Mouse (Mus musculus) kidney, embryonic 16.5 days (tissue): ENCODE results near the gene Adcyap1r1. TPM values are rescaled to one million over a fixed set of nuclear protein-coding genes. Genes with fewer than 3 reads are reported as not detected.

Source experiments
- ATAC-seq: fragments of 200-750 bp; cut with Nextera tagmentation; 2 replicates; pipeline ENCODE4 v1.8.0; 2017; ENCODE audit warnings: moderate TSS enrichment; ENCODE audit not compliant: low FRiP score, low TSS enrichment
- H3K27ac ChIP-seq: fragments of 300-500 bp; sonication (generic); 2 replicates; pipeline ENCODE4 v1.5.1; 2014; ENCODE audit warnings: low read length
- H3K27me3 ChIP-seq: fragments of 300-500 bp; sonication (generic); 2 replicates; pipeline ENCODE4 v1.6.1; 2014; ENCODE audit warnings: low read length, control low read depth, mixed read lengths; ENCODE audit not compliant: insufficient read depth
- H3K36me3 ChIP-seq: fragments of 300-500 bp; sonication (generic); 2 replicates; pipeline ENCODE4 v1.6.1; 2014; ENCODE audit warnings: low read length, control low read depth, mixed read lengths; ENCODE audit not compliant: insufficient read depth
- H3K4me1 ChIP-seq: fragments of 300-500 bp; sonication (generic); 2 replicates; pipeline ENCODE4 v1.6.1; 2014; ENCODE audit warnings: low read length, control low read depth, mixed read lengths; ENCODE audit not compliant: insufficient read depth
- H3K4me2 ChIP-seq: fragments of 300-500 bp; sonication (generic); replicated peaks from 2 replicates; pipeline ENCODE4 v1.6.1; 2014; ENCODE audit warnings: low read depth, low read length
- H3K4me3 ChIP-seq: fragments of 300-500 bp; sonication (generic); 2 replicates; pipeline ENCODE4 v1.5.1; 2014; ENCODE audit warnings: mild to moderate bottlenecking, low read length
- H3K9ac ChIP-seq: fragments of 300-500 bp; sonication (generic); replicated peaks from 2 replicates; pipeline ENCODE4 v1.6.1; 2014; ENCODE audit warnings: low read length
- H3K9me3 ChIP-seq: fragments of 300-500 bp; sonication (generic); 2 replicates; pipeline ENCODE4 v1.6.1; 2016; ENCODE audit warnings: low read length, control low read depth
- WGBS: fragments of 180-500 bp; shearing (Covaris S2); extraction: QIAGEN DNeasy Blood & Tissue Kit; methylation state at CpG from one replicate; pipeline ENCODE4 v1.1.7; 2014; 5-methylcytosine and 5-hydroxymethylcytosine counted together
- polyA plus RNA-seq: library from polyadenylated mRNA; unstranded; fragments of >200 nt; fragmentation: Nextera tagmentation; extraction: Ambion mirVana; gene quantifications from 2 replicates; pipeline ENCODE4 v1.2.1, GENCODE M21; 2015

The Adcyap1r1 gene
- polyA plus RNA-seq, 1 experiment from 2014 or later, result 2.5 TPM

- H3K27ac ChIP-seq, result no peak overlapping the region
- no peak overlapping the region for H3K4me3 ChIP-seq
- 50% methylated on average over 4 of the region's 4 CpGs for WGBS
- no peak for ATAC-seq
- no peaks in the 10 kb centered on the region for H3K9me3 ChIP-seq
- no peaks in the 10 kb centered on the region for H3K36me3 ChIP-seq
- H3K4me1 ChIP-seq, result 0 out of 2 replicates have a peak, but pooled peaks cover 2% of the 10 kb centered on the region
- no peaks in the 10 kb centered on the region for H3K27me3 ChIP-seq
- no peak overlapping the region for H3K4me2 ChIP-seq
- H3K9ac ChIP-seq, result no peak overlapping the region
Observed at GRCm38 (mm10) chr6:55484224-55484623, 32.4 kb downstream of the Adcyap1r1 start.

- H3K27me3 ChIP-seq, result no peaks in the 10 kb centered on the region
- no peak for ATAC-seq
- no peaks in the 10 kb centered on the region for H3K9me3 ChIP-seq
- H3K4me2 ChIP-seq, result no peak overlapping the region
- H3K36me3 ChIP-seq, result no peaks in the 10 kb centered on the region
- no peak overlapping the region for H3K9ac ChIP-seq
- no peak overlapping the region for H3K4me3 ChIP-seq
- no peak overlapping the region for H3K27ac ChIP-seq
- WGBS, result 71% methylated on average over 4 of the region's 4 CpGs
- 0 out of 2 replicates have a peak, but pooled peaks cover 2% of the 10 kb centered on the region for H3K4me1 ChIP-seq
Observed at GRCm38 (mm10) chr6:55485216-55485615, 33.4 kb downstream of the Adcyap1r1 start.

- no peak overlapping the region for H3K4me3 ChIP-seq
- H3K9ac ChIP-seq, result no peak overlapping the region
- no peak overlapping the region for H3K4me2 ChIP-seq
- H3K9me3 ChIP-seq, result no peaks in the 10 kb centered on the region
- H3K36me3 ChIP-seq, result no peaks in the 10 kb centered on the region
- no peak overlapping the region for H3K27ac ChIP-seq
- no peaks in the 10 kb centered on the region for H3K27me3 ChIP-seq
- peak; percentile 67; the same call in 1 of the 2 replicates for ATAC-seq
- 0 out of 2 replicates have a peak, but pooled peaks cover 2% of the 10 kb centered on the region for H3K4me1 ChIP-seq
- WGBS, result 52% methylated on average over 6 of the region's 6 CpGs
Observed at GRCm38 (mm10) chr6:55487726-55488125, 35.9 kb downstream of the Adcyap1r1 start.

- WGBS, result 88% methylated on average over 4 of the region's 4 CpGs
- H3K27ac ChIP-seq, result no peak overlapping the region
- no peak for ATAC-seq
- no peaks in the 10 kb centered on the region for H3K27me3 ChIP-seq
- H3K4me3 ChIP-seq, result no peak overlapping the region
- H3K4me1 ChIP-seq, result no peaks in the 10 kb centered on the region
- no peaks in the 10 kb centered on the region for H3K36me3 ChIP-seq
- no peak overlapping the region for H3K9ac ChIP-seq
- no peak overlapping the region for H3K4me2 ChIP-seq
- no peaks in the 10 kb centered on the region for H3K9me3 ChIP-seq
Observed at GRCm38 (mm10) chr6:55496201-55496600, 44.4 kb downstream of the Adcyap1r1 start.

GRCm38 (mm10) chr6:55498753-55499152, 47.0 kb downstream of the Adcyap1r1 start:
- Histone ChIP-seq H3K27me3 (no peaks in the 10 kb centered on the region), H3K9ac (no peak overlapping the region), H3K27ac (no peak overlapping the region), H3K36me3 (no peaks in the 10 kb centered on the region), H3K4me3 (no peak overlapping the region), H3K4me2 (no peak overlapping the region), H3K4me1 (no peaks in the 10 kb centered on the region), H3K9me3 (no peaks in the 10 kb centered on the region)
- no peak for ATAC-seq

GRCm38 (mm10) chr6:55501061-55501460, 49.3 kb downstream of the Adcyap1r1 start:
- no peak overlapping the region for H3K4me3 ChIP-seq
- H3K27ac ChIP-seq, result no peak overlapping the region
- no peak for ATAC-seq
- H3K27me3 ChIP-seq, result no peaks in the 10 kb centered on the region
- 46% methylated on average over 6 of the region's 6 CpGs for WGBS
- H3K9me3 ChIP-seq, result no peaks in the 10 kb centered on the region
- H3K9ac ChIP-seq, result no peak overlapping the region
- H3K4me1 ChIP-seq, result no peaks in the 10 kb centered on the region
- no peaks in the 10 kb centered on the region for H3K36me3 ChIP-seq
- no peak overlapping the region for H3K4me2 ChIP-seq

- Histone ChIP-seq H3K27me3 (no peaks in the 10 kb centered on the region), H3K27ac (no peak overlapping the region), H3K4me1 (no peaks in the 10 kb centered on the region), H3K9ac (no peak overlapping the region), H3K4me3 (no peak overlapping the region), H3K4me2 (no peak overlapping the region), H3K9me3 (no peaks in the 10 kb centered on the region), H3K36me3 (no peaks in the 10 kb centered on the region)
- ATAC-seq, result no peak
- WGBS, result 83% methylated on average over 7 of the region's 7 CpGs
Observed at GRCm38 (mm10) chr6:55502309-55502708, 50.5 kb downstream of the Adcyap1r1 start.

- 89% methylated on average over 2 of the region's 2 CpGs for WGBS
- H3K27ac ChIP-seq, result no peak overlapping the region
- H3K4me3 ChIP-seq, result no peak overlapping the region
- no peaks in the 10 kb centered on the region for H3K9me3 ChIP-seq
- no peaks in the 10 kb centered on the region for H3K36me3 ChIP-seq
- H3K27me3 ChIP-seq, result no peaks in the 10 kb centered on the region
- no peak overlapping the region for H3K4me2 ChIP-seq
- no peak for ATAC-seq
- H3K9ac ChIP-seq, result no peak overlapping the region
- H3K4me1 ChIP-seq, result no peaks in the 10 kb centered on the region
Observed at GRCm38 (mm10) chr6:55504797-55505488, 53.2 kb downstream of the Adcyap1r1 start.

GRCm38 (mm10) chr6:55506519-55506918, 54.7 kb downstream of the Adcyap1r1 start:
- no peak overlapping the region for H3K27ac ChIP-seq
- H3K36me3 ChIP-seq, result no peaks in the 10 kb centered on the region
- no peak overlapping the region for H3K9ac ChIP-seq
- H3K9me3 ChIP-seq, result no peaks in the 10 kb centered on the region
- H3K27me3 ChIP-seq, result no peaks in the 10 kb centered on the region
- H3K4me2 ChIP-seq, result no peak overlapping the region
- H3K4me3 ChIP-seq, result no peak overlapping the region
- no peak for ATAC-seq
- H3K4me1 ChIP-seq, result 0 out of 2 replicates have a peak, but pooled peaks cover 2% of the 10 kb centered on the region
- 60% methylated on average over 4 of the region's 4 CpGs for WGBS

- Histone ChIP-seq H3K9me3 (no peaks in the 10 kb centered on the region), H3K4me1 (0 out of 2 replicates have a peak, but pooled peaks cover 3% of the 10 kb centered on the region), H3K36me3 (no peaks in the 10 kb centered on the region), H3K9ac (no peak overlapping the region), H3K4me3 (no peak overlapping the region), H3K4me2 (no peak overlapping the region), H3K27me3 (no peaks in the 10 kb centered on the region), H3K27ac (no peak overlapping the region)
- 84% methylated on average over 6 of the region's 6 CpGs for WGBS
- no peak for ATAC-seq
Observed at GRCm38 (mm10) chr6:55509130-55509870, 57.5 kb downstream of the Adcyap1r1 start.
